Mouse (Mus musculus) kidney, embryonic 15.5 days (tissue): ENCODE data around the gene Olfr384. TPM values are rescaled to one million over a fixed set of nuclear protein-coding genes. Genes with fewer than 3 reads are reported as not detected.
"Not testable (repeated sequence)": the region's sequence is repeated elsewhere in the genome, so short reads cannot be mapped to it uniquely, and the experiment has no call there.

Experiments
- ATAC-seq: fragments of 200-750 bp; cut with Nextera tagmentation; replicated peaks from 2 replicates; pipeline ENCODE4 v1.8.0; 2017; ENCODE audit warnings: moderate TSS enrichment; ENCODE audit not compliant: low FRiP score
- H3K27ac ChIP-seq: fragments of 300-500 bp; sonication (generic); 2 replicates; pipeline ENCODE4 v1.5.1; 2015; ENCODE audit warnings: mild to moderate bottlenecking, inconsistent platforms
- H3K27me3 ChIP-seq: fragments of 300-500 bp; sonication (generic); 2 replicates; pipeline ENCODE4 v1.6.1; 2015; ENCODE audit warnings: inconsistent platforms
- H3K36me3 ChIP-seq: fragments of 300-500 bp; sonication (generic); 2 replicates; pipeline ENCODE4 v1.6.1; 2015; ENCODE audit warnings: inconsistent platforms
- H3K4me1 ChIP-seq: fragments of 300-500 bp; sonication (generic); 2 replicates; pipeline ENCODE4 v1.6.1; 2015; ENCODE audit warnings: inconsistent platforms
- H3K4me2 ChIP-seq: fragments of 300-500 bp; sonication (generic); 2 replicates; pipeline ENCODE4 v1.6.1; 2015; ENCODE audit warnings: moderate library complexity, mild to moderate bottlenecking, inconsistent platforms
- H3K4me3 ChIP-seq: fragments of 300-500 bp; sonication (generic); replicated peaks from 2 replicates; pipeline ENCODE4 v1.5.1; 2015; ENCODE audit warnings: mild to moderate bottlenecking, inconsistent platforms
- H3K9ac ChIP-seq: fragments of 300-500 bp; sonication (generic); 2 replicates; pipeline ENCODE4 v1.6.1; 2015; ENCODE audit warnings: mild to moderate bottlenecking, inconsistent platforms
- H3K9me3 ChIP-seq: fragments of 300-500 bp; sonication (generic); replicated peaks from 2 replicates; pipeline ENCODE4 v1.6.1; 2016; ENCODE audit warnings: inconsistent platforms
- WGBS: fragments of 180-500 bp; shearing (Covaris S2); methylation state at CpG from one replicate; pipeline ENCODE4 v1.1.7; 2015; ENCODE audit warnings: mixed read lengths; 5-methylcytosine and 5-hydroxymethylcytosine counted together
- polyA plus RNA-seq: library from polyadenylated mRNA; unstranded; fragments of >200 nt; fragmentation: Nextera tagmentation; extraction: Ambion mirVana; gene quantifications from 2 replicates; pipeline ENCODE4 v1.2.1, GENCODE M21; 2015

The Olfr384 gene
- polyA plus RNA-seq = not detected in 2 replicates

DNA sequence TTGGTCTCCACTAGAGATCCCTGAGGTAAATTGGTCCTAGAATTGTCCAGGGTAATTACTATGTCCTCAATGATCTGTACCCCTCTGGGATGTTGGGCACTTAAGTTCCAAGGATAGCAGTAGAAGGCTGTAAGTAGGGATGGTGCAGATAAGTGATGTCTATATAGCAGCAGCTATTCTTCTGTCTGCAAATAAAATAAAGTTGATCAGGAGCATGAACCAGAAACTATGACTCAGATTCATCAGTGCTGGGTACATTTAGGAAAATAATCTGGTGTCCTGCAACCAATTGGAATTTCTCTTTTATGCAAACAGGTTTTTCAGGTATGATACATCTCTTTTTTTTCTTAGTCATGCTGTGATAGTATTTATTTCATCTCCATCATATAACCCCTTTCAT, at the start of gene Olfr384:
Gene Olfr384 (plus strand): TSS at position 301 of the 400 bp plus-strand sequence.
- no peaks in the 10 kb centered on the region for H3K27me3 ChIP-seq

DNA sequence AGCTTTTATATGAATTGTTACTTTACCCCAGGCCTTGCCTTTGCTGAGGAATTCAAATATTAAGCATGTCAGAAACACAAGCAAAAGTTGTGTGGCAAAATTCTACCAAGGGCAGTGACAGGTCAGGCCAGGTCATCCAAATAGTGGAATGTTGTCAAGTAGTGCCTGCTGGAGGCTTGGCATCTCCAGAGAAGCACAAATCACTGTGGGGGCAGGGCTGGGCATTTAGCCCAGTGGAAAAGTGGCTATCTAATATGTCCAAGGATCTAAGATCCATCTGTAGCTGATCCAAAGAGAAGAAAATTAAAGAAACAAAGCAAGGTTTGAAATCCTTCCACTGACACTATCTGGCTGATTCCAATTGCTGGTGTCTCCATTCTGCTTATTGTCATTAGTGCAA, 18.5 kb upstream of the Olfr384 start:
- ATAC-seq = no peak
- Histone ChIP-seq H3K27ac (no peak overlapping the region), H3K36me3 (no peaks in the 10 kb centered on the region), H3K4me1 (no peaks in the 10 kb centered on the region), H3K4me2 (no peak overlapping the region), H3K9me3 (no peaks in the 10 kb centered on the region), H3K9ac (no peak overlapping the region), H3K27me3 (no peaks in the 10 kb centered on the region), H3K4me3 (no peak overlapping the region)

More for the DNA sequence above, at the start of gene Olfr384:
- Histone ChIP-seq H3K9me3 (0 out of 2 replicates have a peak, but pooled peaks cover 5% of the 10 kb centered on the region), H3K36me3 (no peaks in the 10 kb centered on the region), H3K4me3 (no peak within 1 kb of the TSS), H3K27ac (no peak within 1 kb of the TSS), H3K9ac (no peak within 1 kb of the TSS), H3K4me1 (no peaks in the 10 kb centered on the region), H3K4me2 (no peak within 1 kb of the TSS)
- ATAC-seq = no peak

DNA sequence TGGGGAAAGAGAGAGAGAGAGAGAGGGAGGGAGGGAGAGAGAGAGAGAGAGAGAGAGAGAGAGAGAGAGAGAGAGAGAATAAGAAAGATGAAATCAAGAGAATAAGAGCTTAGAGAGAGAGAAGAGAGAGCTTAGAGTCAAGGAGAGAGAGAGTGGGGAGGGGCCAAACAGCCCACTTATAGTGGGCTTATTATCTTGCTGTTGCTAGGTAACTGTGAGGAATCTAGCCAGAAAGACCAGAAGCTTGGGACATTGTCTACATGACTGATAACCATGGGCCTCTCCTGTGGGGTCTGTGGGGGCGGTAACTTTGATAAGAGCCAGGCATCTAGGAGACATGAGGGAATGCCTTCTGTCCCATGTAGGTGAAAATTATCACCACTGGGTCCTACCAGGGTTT, 15.2 kb upstream of the Olfr384 start:
- ATAC-seq, H3K4me2 ChIP-seq, H3K36me3 ChIP-seq, H3K9me3 ChIP-seq, H3K4me3 ChIP-seq, H3K27ac ChIP-seq, H3K4me1 ChIP-seq, H3K27me3 ChIP-seq, H3K9ac ChIP-seq: not testable (repeated sequence)
- WGBS = 85% methylated on average over 1 of the region's 1 CpGs

DNA sequence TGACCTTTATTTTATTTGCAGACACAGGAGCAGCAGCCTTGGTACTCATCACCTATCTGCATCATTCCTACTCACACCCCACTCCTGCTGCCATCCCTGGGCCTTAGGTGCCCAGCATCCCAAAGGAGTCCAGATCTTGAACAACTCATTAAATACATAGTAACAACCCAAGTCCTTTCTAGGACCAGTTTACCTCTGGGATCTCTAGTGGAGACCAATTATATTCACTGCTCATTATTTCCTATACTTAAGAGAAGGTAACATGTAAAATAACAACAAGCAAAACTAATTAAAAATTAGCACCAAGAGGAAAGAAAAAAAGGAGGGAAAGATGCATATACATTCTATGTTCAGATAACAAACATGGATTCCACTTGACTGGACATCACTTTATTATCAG, 5.5 kb upstream of the Olfr384 start, which contains the start of gene Olfr385:
Gene Olfr385 (minus strand): TSS at position 101 of the 400 bp plus-strand sequence.
- H3K9ac ChIP-seq = no peak within 1 kb of the TSS
- H3K36me3 ChIP-seq = no peaks in the 10 kb centered on the region
- no peak within 1 kb of the TSS for H3K4me2 ChIP-seq
- no peak within 1 kb of the TSS for H3K27ac ChIP-seq
- no peaks in the 10 kb centered on the region for H3K27me3 ChIP-seq
- H3K4me1 ChIP-seq = no peaks in the 10 kb centered on the region
- H3K9me3 ChIP-seq = no peaks in the 10 kb centered on the region
- H3K4me3 ChIP-seq = no peak within 1 kb of the TSS
- ATAC-seq = no peak

Other genes starting within 250 kb of the Olfr384 start
- not detected in 2 replicates for gene Olfr20, start 247.8 kb upstream of the Olfr384 start, polyA plus RNA-seq
- gene Olfr376, start 227.3 kb upstream of the Olfr384 start, polyA plus RNA-seq = not detected in 2 replicates
- not detected in 2 replicates for gene Olfr1, start 199.0 kb upstream of the Olfr384 start, polyA plus RNA-seq
- not detected in 2 replicates for gene Olfr378, start 170.1 kb upstream of the Olfr384 start, polyA plus RNA-seq
- gene Olfr380, start 141.1 kb upstream of the Olfr384 start, polyA plus RNA-seq = not detected in 2 replicates
- gene Olfr381, start 107.0 kb upstream of the Olfr384 start, polyA plus RNA-seq = not detected in 2 replicates
- gene Olfr382, start 81.4 kb upstream of the Olfr384 start, polyA plus RNA-seq = not detected in 2 replicates
- not detected in 2 replicates for gene Olfr385, start 5.6 kb upstream of the Olfr384 start, polyA plus RNA-seq
- not detected in 2 replicates for gene Zfp735, start 90.2 kb downstream of the Olfr384 start, polyA plus RNA-seq
- not detected in 2 replicates for gene Olfr389, start 182.1 kb downstream of the Olfr384 start, polyA plus RNA-seq
- not detected in 2 replicates for gene Olfr390, start 184.4 kb downstream of the Olfr384 start, polyA plus RNA-seq
- gene Olfr391-ps, start 204.5 kb downstream of the Olfr384 start, polyA plus RNA-seq = not detected in 2 replicates
- not detected in 2 replicates for gene Olfr392, start 218.5 kb downstream of the Olfr384 start, polyA plus RNA-seq